Mouse (Mus musculus): ENCODE results near the gene Dyx1c1. TPM values are rescaled to one million over a fixed set of nuclear protein-coding genes. Genes with fewer than 3 reads are reported as not detected.

Gene Dyx1c1
- polyA plus RNA-seq (2016; fragmentation: Nextera tagmentation; extraction: Ambion mirVana), result 1.6 and 2.6 TPM in 2 replicates

DNA sequence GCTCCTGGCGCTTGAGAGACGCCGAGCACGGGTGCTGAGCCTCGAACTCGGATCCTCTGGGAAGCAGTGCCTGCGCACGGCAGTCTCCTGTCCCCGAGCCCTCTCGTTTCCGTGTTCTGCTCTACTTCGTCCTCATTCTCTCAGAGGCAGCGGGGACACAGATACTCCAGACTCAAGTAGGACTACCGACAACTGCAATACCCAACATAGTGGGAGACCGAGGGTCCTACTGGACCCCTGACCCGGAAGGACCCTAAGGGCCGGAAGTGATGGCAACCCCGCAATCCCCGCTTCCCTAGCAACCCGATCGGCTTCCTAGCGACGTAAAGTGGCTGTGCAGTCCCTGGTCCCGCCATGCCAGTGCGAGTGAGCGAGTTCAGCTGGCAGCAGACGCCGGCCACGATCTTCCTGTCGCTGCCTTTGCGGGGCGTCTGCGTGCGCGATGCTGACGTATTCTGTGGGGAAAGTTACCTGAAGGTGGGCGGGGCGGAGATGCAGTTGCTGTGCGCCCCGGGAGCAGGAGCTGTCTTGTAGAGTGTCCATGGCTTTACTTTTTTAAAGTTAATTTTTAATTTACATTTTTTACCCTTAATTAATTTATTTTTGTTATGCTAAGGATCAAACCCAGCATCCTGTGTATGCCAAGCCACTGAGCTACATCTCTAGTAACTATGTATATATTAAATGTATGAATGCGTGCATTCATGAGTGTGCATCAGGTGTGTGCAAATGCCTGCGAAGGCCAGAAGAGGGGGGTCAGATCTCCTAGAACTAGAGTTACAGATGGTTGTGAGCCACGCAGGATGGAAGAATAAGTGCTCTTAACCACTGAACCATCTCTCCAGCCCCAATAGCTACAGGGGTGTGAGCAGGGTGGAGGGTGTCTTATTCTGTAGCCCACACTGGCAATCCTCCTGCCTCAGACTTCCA is at the start of gene Dyx1c1, which contains the start of gene Gm44503:
Gene Dyx1c1 (plus strand): TSS at position 265 of the 930 bp plus-strand sequence.
Gene Gm44503 (plus strand): TSS at position 332 of the 930 bp plus-strand sequence.
- H3K4me1 ChIP-seq, result peaks cover 12% of the 10 kb centered on the region
- peak within 1 kb of the TSS; percentile 65 for H3K4me3 ChIP-seq (replicated peaks)
- H3K27me3 ChIP-seq, result no peaks in the 10 kb centered on the region
- WGBS, result 2% methylated on average over 43 of the region's 43 CpGs
- H3K9ac ChIP-seq, result peak within 1 kb of the TSS; percentile 64
- ATAC-seq (ENCODE audit: low FRiP score), result peak; percentile 95
- H3K36me3 ChIP-seq (replicated peaks), result no peaks in the 10 kb centered on the region
- H3K9me3 ChIP-seq, result no peaks in the 10 kb centered on the region
- H3K4me2 ChIP-seq, result peak within 1 kb of the TSS; percentile 72
- H3K27ac ChIP-seq, result peak within 1 kb of the TSS; percentile 50; the same call in 1 of the 2 replicates

DNA sequence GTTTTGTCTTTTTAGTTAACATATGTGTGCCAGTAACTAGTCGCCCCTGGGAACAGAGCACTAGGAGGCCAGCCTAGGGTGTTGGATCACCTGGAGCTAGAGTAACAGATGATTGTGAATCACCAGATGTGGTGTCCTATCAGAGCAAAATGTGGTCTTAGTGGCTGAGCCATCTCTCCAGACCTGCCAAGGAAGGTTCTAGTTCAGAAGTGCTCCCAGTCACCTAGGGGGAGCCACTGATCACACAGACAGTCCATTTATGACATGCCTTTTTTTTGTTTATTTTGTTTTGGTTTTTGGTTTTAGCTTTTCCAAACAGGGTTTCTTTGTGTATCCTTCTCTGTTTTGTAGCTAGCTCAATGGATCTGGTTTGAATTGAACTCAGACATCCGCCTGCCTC is 47.2 kb upstream of the Dyx1c1 start:
- H3K4me3 ChIP-seq (replicated peaks), result no peak overlapping the region
- WGBS, result 88% methylated on average over 2 of the region's 2 CpGs
- H3K36me3 ChIP-seq (replicated peaks), result peaks cover 8% of the 10 kb centered on the region
- no peak overlapping the region for H3K9ac ChIP-seq
- ATAC-seq (ENCODE audit: low FRiP score), result no peak
- H3K27ac ChIP-seq, result no peak overlapping the region
- H3K4me2 ChIP-seq, result no peak overlapping the region
- H3K9me3 ChIP-seq, result no peaks in the 10 kb centered on the region
- no peaks in the 10 kb centered on the region for H3K27me3 ChIP-seq
- H3K4me1 ChIP-seq, result no peaks in the 10 kb centered on the region

- WGBS, result 83% methylated on average over 6 of the region's 6 CpGs
- no peak overlapping the region for H3K9ac ChIP-seq
- H3K27ac ChIP-seq, result no peak overlapping the region
- H3K36me3 ChIP-seq (replicated peaks), result peaks cover 5% of the 10 kb centered on the region
- H3K4me2 ChIP-seq, result no peak overlapping the region
- no peaks in the 10 kb centered on the region for H3K4me1 ChIP-seq
- no peaks in the 10 kb centered on the region for H3K27me3 ChIP-seq
- no peaks in the 10 kb centered on the region for H3K9me3 ChIP-seq
- H3K4me3 ChIP-seq (replicated peaks), result no peak overlapping the region
- ATAC-seq (ENCODE audit: low FRiP score), result no peak
These were observed 45.0 kb upstream of the Dyx1c1 start for GRCm38 (mm10) chr9:72913551-72913950.

DNA sequence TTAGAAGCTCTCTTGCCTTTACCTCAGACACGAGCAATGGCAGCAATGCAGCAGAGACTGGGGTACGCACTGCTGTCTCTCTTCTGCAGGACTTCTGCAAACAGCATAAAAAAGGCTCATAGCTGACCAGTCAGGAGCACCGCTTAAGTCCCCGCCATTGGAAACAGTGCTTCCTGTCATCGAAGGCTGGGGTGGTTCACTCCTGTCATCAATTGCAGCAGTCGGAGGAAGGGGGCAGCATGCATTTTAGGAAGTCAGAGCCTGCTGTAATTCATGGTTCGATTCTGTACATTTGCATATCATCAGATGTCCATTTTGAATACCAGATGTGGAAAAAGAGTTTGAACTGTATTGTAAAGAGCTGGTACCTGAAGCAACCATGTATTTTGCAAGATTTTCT is 42.9 kb upstream of the Dyx1c1 start:
- H3K27ac ChIP-seq, result no peak overlapping the region
- no peak overlapping the region for H3K4me2 ChIP-seq
- H3K9me3 ChIP-seq, result no peaks in the 10 kb centered on the region
- no peaks in the 10 kb centered on the region for H3K4me1 ChIP-seq
- H3K27me3 ChIP-seq, result no peaks in the 10 kb centered on the region
- no peak overlapping the region for H3K4me3 ChIP-seq (replicated peaks)
- 82% methylated on average over 7 of the region's 7 CpGs for WGBS
- peaks cover 5% of the 10 kb centered on the region; the same call in 1 of the 2 replicates for H3K36me3 ChIP-seq (replicated peaks)
- no peak for ATAC-seq (ENCODE audit: low FRiP score)
- H3K9ac ChIP-seq, result no peak overlapping the region

- no peaks in the 10 kb centered on the region for H3K36me3 ChIP-seq (replicated peaks)
- ATAC-seq (ENCODE audit: low FRiP score), result no peak
- H3K27ac ChIP-seq, result no peak overlapping the region
- H3K9ac ChIP-seq, result no peak overlapping the region
- peaks cover 11% of the 10 kb centered on the region for H3K27me3 ChIP-seq
- peaks cover 24% of the 10 kb centered on the region for H3K4me1 ChIP-seq
- no peak overlapping the region for H3K4me3 ChIP-seq (replicated peaks)
- H3K4me2 ChIP-seq, result no peak overlapping the region
- 89% methylated on average over 3 of the region's 3 CpGs for WGBS
- H3K9me3 ChIP-seq, result no peaks in the 10 kb centered on the region
These were observed 35.5 kb upstream of the Dyx1c1 start for GRCm38 (mm10) chr9:72923068-72923467.

- Histone ChIP-seq H3K36me3 (replicated peaks) (no peaks in the 10 kb centered on the region; the same call in 1 of the 2 replicates), H3K27ac (peak within 1 kb of the TSS; percentile 88), H3K4me3 (replicated peaks) (peak within 1 kb of the TSS; percentile 82), H3K9ac (peak within 1 kb of the TSS; percentile 96), H3K4me2 (peak within 1 kb of the TSS; percentile 95), H3K9me3 (no peaks in the 10 kb centered on the region), H3K27me3 (peaks cover 11% of the 10 kb centered on the region), H3K4me1 (peaks cover 24% of the 10 kb centered on the region)
- 1% methylated on average over 84 of the region's 108 CpGs for WGBS
- peak; percentile 85 for ATAC-seq (ENCODE audit: low FRiP score)
These were observed 33.3 kb upstream of the Dyx1c1 start, which contains the start of gene Pygo1 for GRCm38 (mm10) chr9:72925021-72925934. Pygo1 (plus strand) TSS chr9:72925645.

GRCm38 (mm10) chr9:72925935-72926258 is 32.7 kb upstream of the Dyx1c1 start:
- peak; percentile 78 for ATAC-seq (ENCODE audit: low FRiP score)
- H3K9ac ChIP-seq, result peak overlapping the region; percentile 96
- H3K9me3 ChIP-seq, result no peaks in the 10 kb centered on the region
- H3K4me2 ChIP-seq, result peak overlapping the region; percentile 95
- no peaks in the 10 kb centered on the region; the same call in 1 of the 2 replicates for H3K36me3 ChIP-seq (replicated peaks)
- H3K27me3 ChIP-seq, result peaks cover 11% of the 10 kb centered on the region
- WGBS, result under 1% methylated on average over 20 of the region's 20 CpGs
- H3K4me3 ChIP-seq (replicated peaks), result peak overlapping the region; percentile 82
- peak overlapping the region; percentile 88 for H3K27ac ChIP-seq
- peaks cover 24% of the 10 kb centered on the region for H3K4me1 ChIP-seq

GRCm38 (mm10) chr9:72931166-72931790 is 27.3 kb upstream of the Dyx1c1 start:
- H3K27me3 ChIP-seq, result no peaks in the 10 kb centered on the region
- no peak overlapping the region for H3K4me3 ChIP-seq (replicated peaks)
- 81% methylated on average over 13 of the region's 13 CpGs for WGBS
- no peaks in the 10 kb centered on the region for H3K9me3 ChIP-seq
- H3K4me2 ChIP-seq, result no peak overlapping the region
- ATAC-seq (ENCODE audit: low FRiP score), result no peak
- H3K27ac ChIP-seq, result no peak overlapping the region
- H3K9ac ChIP-seq, result no peak overlapping the region
- peaks cover 18% of the 10 kb centered on the region for H3K4me1 ChIP-seq
- peaks cover 9% of the 10 kb centered on the region; the same call in 1 of the 2 replicates for H3K36me3 ChIP-seq (replicated peaks)

- Histone ChIP-seq H3K9me3 (no peaks in the 10 kb centered on the region), H3K4me3 (replicated peaks) (no peak overlapping the region), H3K27me3 (no peaks in the 10 kb centered on the region), H3K36me3 (replicated peaks) (peaks cover 9% of the 10 kb centered on the region; the same call in 1 of the 2 replicates), H3K4me2 (no peak overlapping the region), H3K27ac (no peak overlapping the region), H3K9ac (no peak overlapping the region), H3K4me1 (no peaks in the 10 kb centered on the region)
- no peak for ATAC-seq (ENCODE audit: low FRiP score)
- 91% methylated on average over 4 of the region's 4 CpGs for WGBS
These were observed 23.3 kb upstream of the Dyx1c1 start for GRCm38 (mm10) chr9:72935309-72935708.

DNA sequence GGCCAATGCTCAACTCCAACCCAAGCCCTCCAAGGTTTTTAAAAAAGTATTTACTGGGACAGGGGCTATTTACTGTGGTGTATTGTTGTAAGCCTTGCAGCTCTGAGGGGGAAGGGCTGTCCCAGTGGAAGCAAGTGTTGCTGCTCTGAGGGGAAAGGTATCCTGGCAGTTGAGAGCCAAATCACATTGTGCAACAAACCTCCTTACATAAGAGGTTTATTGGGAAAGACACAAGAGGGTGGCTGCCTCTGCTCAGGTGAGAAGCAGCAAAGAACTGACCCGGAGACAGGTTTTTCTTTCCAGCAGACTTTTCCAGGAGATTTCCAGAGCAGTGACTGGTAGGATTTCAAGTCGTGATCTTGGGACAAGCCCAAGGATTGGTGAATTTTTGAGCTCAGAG is 22.3 kb upstream of the Dyx1c1 start:
- ATAC-seq (ENCODE audit: low FRiP score), result no peak
- H3K9me3 ChIP-seq, result no peaks in the 10 kb centered on the region
- no peak overlapping the region for H3K9ac ChIP-seq
- H3K36me3 ChIP-seq (replicated peaks), result peaks cover 9% of the 10 kb centered on the region; the same call in 1 of the 2 replicates
- no peak overlapping the region for H3K4me3 ChIP-seq (replicated peaks)
- WGBS, result 81% methylated on average over 2 of the region's 2 CpGs
- no peaks in the 10 kb centered on the region for H3K4me1 ChIP-seq
- no peak overlapping the region for H3K4me2 ChIP-seq
- no peaks in the 10 kb centered on the region for H3K27me3 ChIP-seq
- H3K27ac ChIP-seq, result 0 out of 2 replicates have a peak overlapping the region, but pooled peaks have one; percentile 50

DNA sequence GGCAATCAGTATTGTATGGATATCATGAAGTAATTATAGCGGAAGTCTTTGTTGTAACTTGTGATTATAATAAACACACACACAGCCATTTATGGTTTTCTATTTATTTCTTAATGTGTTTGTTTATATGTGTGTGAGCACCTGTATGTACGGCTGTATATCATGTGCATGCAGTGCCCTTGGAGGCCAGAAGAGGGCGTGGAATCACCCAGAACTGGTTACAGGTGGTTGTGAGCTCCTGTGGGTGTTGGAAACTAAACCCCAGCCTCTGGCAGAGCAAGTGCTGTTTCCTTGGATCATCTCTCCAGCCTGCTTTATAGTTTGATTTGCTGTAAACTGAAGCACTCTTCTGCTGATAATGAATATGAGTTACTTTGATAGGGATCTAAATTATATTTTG is 15.2 kb upstream of the Dyx1c1 start:
- ATAC-seq (ENCODE audit: low FRiP score), result no peak
- Histone ChIP-seq H3K27me3 (no peaks in the 10 kb centered on the region), H3K9ac (no peak overlapping the region), H3K4me1 (no peaks in the 10 kb centered on the region), H3K27ac (no peak overlapping the region), H3K9me3 (peaks cover 7% of the 10 kb centered on the region), H3K36me3 (replicated peaks) (peaks cover 34% of the 10 kb centered on the region), H3K4me3 (replicated peaks) (no peak overlapping the region), H3K4me2 (no peak overlapping the region)
- WGBS, result 64% methylated on average over 3 of the region's 3 CpGs

All from forebrain, embryonic 12.5 days (tissue).